Mouse (Mus musculus) adrenal gland, postnatal 14 days (tissue): Measurements from ENCODE around the gene Adgrd1. TPM values are rescaled to one million over a fixed set of nuclear protein-coding genes. Genes with fewer than 3 reads are reported as not detected.

Experiments
- DNase-seq: peaks from one replicate; pipeline ENCODE4 v3.0.0; 2021; ENCODE audit warnings: mixed read lengths
- long read RNA-seq, 2 experiments: library from polyadenylated mRNA; stranded (forward); transcript quantifications; one replicate each; pipeline ENCODE4 v2.0.0; 2021
- total RNA-seq: library from RNA; stranded (reverse); gene quantifications from 2 replicates; pipeline ENCODE4 v1.2.3, GENCODE M21; 2021

Adgrd1 gene
- 4.9 and 5.0 TPM in 2 replicates for total RNA-seq
- long read RNA-seq, experiment 1, partial matches to known transcripts: 1 of 1 reads
- long read RNA-seq, experiment 1, other reads (novel, unspliced or antisense): 0 of 1 reads
- long read RNA-seq, experiment 2, partial matches to known transcripts: 1 of 3 reads
- long read RNA-seq, experiment 2, other reads (novel, unspliced or antisense): 2 of 3 reads

GRCm38 (mm10) chr5:129096511-129096910 lies at the start of gene Adgrd1:
TSS of gene Adgrd1 (plus strand) at chr5:129096750.
- no peak for DNase-seq

GRCm38 (mm10) chr5:129049372-129049771 lies 47.2 kb upstream of the Adgrd1 start:
- no peak for DNase-seq

DNA sequence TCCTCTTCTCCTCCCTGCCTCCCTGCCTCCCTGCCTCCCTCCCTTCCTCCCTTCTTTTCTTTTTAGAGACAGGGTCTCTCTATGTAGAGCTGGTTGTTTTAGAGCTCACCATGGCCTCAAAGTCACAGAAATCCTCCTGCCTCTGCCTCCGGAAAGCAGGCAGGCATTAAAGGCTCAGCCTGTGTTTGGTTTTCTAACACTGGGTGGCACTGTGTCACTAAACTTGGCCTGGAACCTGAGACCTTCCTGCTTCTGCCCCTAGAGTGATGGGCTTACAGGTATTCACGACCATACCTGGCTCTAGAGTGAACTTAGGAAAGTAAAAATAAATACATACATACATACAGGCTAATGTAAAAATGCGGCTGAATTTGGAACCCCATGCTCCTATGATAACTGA lies 44.6 kb upstream of the Adgrd1 start:
- DNase-seq: no peak

- DNase-seq: no peak
Observed at GRCm38 (mm10) chr5:129052636-129053355, 43.8 kb upstream of the Adgrd1 start.

- DNase-seq: no peak
Observed at GRCm38 (mm10) chr5:129054675-129055284, 41.8 kb upstream of the Adgrd1 start.

- DNase-seq: no peak
Observed at GRCm38 (mm10) chr5:129059116-129059515, 37.4 kb upstream of the Adgrd1 start.

GRCm38 (mm10) chr5:129061579-129061978 lies 35.0 kb upstream of the Adgrd1 start:
- DNase-seq: peak; percentile 75

GRCm38 (mm10) chr5:129063037-129063791 lies 33.3 kb upstream of the Adgrd1 start:
- peak; percentile 89 for DNase-seq

DNA sequence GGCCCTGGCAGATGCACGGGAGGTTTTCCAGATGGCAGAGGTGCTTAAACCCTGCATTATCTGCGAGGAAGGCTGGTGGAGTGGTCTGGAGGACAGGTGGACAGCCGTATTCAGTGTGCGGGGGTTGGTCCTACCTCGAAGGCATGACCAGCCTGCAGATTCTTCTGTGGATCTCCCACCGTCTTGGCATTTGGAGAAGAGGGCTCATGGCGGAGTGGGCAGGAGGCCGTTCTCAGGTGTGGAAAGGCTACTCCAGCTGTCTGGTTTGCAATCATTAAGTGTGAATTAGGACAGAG lies 32.8 kb upstream of the Adgrd1 start:
- DNase-seq: no peak

DNA sequence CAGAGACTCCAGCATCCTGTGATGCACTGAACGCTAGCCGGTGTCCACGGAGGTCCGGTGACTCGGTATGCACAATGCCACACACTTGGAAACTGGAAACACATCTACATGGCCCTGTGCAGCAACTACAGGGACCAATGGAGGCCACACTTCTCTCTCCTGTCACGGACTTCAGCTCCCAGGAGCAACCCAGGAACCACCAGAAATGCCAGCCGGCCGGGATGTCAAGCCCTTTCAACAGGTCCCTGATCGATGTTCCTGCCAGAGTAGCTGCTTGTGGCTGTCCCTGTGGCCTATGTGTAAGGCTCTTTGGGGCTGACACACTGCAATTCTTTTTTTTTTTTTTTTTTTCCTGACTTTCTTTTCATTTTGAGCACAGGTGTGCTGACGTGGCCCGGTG lies 32.4 kb upstream of the Adgrd1 start:
- DNase-seq: no peak

DNA sequence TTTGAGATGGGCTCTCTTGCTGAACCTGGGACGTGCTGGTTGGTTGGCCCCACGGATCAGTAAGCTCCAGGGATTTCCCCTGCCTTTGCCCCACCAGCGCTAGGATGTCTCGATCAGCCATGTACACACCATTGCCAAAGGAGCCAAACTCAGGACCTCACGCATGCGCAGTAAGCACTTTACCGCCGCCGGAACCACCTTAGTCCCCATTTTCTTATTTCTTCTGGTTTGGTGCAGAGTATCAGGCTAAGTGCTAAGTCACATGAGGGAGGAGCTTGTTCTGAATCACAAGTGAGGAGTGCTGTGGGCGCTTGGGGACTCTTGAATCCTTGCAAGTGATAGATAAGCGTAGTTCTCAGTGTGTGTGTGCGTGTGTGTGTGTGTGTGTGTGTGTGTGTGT lies 31.2 kb upstream of the Adgrd1 start:
- DNase-seq: no peak

DNA sequence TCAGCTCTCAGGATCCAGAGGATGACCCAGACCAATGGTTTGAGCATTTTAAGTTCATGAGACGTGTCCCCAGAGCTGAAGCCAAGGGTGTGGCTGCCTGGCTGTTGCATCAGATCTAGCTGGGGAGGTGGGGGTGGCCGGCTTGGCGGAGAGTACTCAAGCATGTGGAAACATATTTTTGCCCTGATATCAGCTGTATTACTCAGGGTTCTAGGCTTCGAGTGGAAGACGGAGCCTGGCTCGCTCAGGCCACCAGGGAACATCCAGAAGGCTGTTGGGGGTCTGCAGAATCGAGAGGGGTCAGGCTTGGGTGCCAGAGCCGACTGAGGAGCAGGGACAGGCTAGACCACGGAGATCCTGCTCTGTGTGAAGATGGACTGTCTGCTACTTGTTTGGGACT lies 30.6 kb upstream of the Adgrd1 start:
- DNase-seq: peak; percentile 35

DNA sequence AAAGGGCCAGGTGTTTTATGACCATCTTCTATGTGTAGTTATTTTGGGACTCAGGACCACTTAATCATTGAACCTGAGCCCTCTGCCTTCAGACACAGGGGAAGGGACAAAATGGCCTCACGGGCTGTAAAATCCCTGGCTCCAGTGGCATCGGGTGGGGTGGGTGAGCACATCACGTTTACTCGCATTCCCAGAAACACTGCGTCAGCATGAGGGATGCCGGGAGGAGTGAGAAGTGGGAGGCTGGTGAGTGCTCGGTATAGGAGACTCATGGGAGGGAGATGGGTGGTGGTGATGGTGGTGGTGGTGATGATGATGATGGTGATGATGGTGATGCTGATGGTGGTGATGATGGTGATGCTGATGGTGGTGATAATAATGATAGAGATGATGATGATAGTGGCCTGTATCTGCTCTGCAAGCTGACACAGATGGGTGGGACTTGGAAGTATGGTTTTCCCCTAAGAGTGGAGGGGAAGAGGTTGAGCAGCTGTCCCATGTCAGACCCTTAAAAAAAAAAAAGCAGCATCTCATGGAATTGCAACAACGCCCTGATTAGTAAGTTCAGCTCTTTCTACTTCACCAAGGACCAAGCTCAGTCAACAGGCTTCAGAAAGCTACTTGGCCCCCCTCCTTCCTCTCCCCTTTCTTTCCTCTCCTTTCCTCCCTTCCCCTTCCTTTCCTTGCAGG lies 29.9 kb upstream of the Adgrd1 start:
- no peak for DNase-seq

GRCm38 (mm10) chr5:129067231-129067834 lies 29.2 kb upstream of the Adgrd1 start:
- DNase-seq: no peak

DNA sequence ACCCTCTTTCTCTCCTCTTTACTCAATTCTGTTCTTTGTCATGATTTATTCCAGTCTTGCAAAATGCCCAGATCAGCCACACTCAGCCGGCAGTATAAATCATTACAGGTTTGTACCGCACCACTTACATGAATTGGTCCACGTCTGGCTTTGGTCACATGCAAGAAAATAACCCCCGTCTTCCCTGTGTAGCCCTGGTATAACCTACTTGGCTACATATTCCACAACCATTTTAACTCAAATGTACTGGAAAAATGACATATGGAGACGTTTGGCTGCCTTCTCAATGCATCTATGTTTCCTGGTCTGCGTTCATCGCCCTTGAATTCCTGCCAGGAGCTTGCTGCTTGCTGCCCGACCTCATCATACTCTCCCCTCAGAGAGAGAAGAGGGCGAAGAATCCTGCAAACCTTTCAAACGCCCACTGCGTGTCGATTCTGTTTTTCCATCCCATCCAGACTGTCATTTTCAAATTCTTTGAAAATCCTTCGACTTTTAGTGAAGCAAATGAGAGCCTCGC lies 24.7 kb upstream of the Adgrd1 start:
- peak; percentile 61 for DNase-seq

DNA sequence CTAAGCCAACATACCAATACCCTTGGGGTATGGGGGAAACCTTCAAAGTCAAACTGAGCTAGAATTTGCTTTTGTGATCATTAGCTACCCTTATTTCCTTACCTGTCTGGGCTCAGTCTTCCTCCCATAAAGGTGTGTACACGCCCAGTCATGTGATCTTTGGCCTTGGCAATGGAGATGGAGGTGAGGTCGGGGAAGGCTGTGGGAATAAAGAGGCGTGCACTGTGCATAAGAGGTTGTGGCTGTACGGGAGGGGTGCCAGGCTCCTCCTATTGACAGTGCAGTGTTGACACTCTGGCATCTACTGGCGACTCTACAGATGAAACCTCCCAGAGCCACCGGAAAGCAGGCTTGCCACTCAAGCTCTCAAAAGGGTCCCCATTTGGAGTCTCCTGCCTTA lies 23.1 kb upstream of the Adgrd1 start:
- no peak for DNase-seq

DNA sequence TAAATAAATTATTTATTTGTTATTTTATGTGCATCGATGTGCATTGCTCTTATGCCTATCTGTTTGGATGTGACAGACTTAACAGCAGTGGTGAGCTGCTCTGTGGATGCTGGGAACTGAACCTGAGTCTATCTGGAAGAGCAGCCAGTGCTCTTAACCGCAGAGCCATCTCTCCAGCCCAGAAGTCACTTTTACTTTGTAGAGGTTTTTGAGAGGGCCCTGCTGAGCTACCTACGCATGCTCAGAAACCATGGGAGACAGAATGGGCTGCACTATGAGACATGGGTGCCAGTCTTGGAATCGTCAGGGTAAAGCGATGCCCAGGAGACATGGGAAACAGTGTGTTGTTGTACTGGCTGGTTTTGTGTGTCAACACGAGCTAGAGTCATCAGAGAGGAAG lies 20.5 kb upstream of the Adgrd1 start:
- no peak for DNase-seq

- no peak for DNase-seq
Observed at GRCm38 (mm10) chr5:129077240-129077639, 19.3 kb upstream of the Adgrd1 start.

- DNase-seq: no peak
Observed at GRCm38 (mm10) chr5:129081521-129081920, 15.0 kb upstream of the Adgrd1 start.

DNA sequence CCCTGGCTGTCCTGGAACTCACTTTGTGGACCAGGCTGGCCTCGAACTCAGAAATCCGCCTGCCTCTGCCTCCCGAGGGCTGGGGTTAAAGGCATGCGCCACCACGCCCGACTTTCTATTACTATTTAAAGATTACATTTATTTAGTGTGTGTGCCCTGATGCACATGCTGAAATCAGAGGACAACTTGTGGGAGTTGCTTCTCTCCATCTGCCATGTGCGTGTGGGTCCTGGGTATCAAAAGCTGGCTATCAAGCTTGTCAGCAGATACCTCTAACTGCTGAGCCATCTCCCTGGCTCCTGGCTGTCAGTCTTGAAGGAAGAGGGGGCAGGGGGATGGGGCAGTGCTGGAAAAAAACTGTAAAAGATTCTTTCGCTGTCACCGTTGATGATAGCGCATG lies 11.4 kb upstream of the Adgrd1 start:
- DNase-seq: no peak

DNA sequence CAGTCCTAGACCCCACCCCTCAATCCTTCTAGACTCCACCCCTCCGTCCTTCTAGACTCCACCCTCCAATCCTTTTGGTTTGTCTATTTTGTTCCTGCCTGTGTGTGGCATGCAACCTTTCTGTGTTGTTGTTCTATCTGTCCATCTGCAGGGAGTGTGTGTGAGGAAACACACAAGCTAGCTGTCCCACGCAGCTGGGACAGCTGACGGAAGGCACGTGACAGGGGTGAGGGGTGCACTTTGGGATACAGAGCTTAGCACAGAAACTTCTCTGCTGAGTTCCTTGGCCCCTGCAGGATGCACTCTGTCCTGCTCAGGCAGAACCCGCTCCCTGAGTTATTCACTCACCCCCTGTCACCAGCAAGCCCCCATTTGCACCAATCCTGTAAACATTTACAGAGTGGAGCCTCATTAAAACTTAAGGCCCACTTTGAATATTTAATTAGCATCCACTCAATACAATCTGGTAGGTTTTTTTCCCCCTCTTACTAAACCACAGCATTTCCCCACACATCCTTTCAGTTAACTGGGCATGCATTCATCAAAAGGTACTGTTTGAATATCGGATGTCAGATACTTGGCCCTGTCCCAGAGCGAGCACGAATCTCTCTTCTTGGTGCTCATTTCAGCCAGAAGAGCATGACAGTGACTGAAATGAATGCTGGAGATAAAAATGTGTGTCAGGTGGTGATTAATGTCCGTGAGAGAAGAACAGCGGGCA lies 4.0 kb upstream of the Adgrd1 start:
- DNase-seq: no peak
